Mouse (Mus musculus) MEL (cell line): ENCODE measurements at regions not wholly inside any gene's neighbourhood (a gene's known extent, or its start where the extent isn't known, plus 50 kb on each side); places are given as distances from the start of the nearest gene placed in this dataset.

ENCODE experiments used
- DNase-seq: peaks from one replicate; pipeline ENCODE4 v3.0.0; 2011; ENCODE audit warnings: low read depth, low spot score
- H3K27ac ChIP-seq: 2 replicates; pipeline ENCODE4 v1.5.1; 2012; ENCODE audit warnings: low read depth, mild to moderate bottlenecking, control low read depth, low read length, moderate library complexity; ENCODE audit not compliant: control insufficient read depth
- H3K27me3 ChIP-seq, 2 experiments: fragments of 150-350 bp in 1 of 2; sonication (generic) in 1 of 2; 2 replicates each; pipeline ENCODE4 v1.6.1; 2012; ENCODE audit warnings: low read length in 2 of 2, mild to moderate bottlenecking in 2 of 2, improper control_type of control experiment in 1 of 2, moderate library complexity in 1 of 2; ENCODE audit not compliant: insufficient read depth in 2 of 2, control insufficient read depth in 1 of 2
- H3K36me3 ChIP-seq, 2 experiments: 2 replicates each; pipeline ENCODE4 v1.6.1; 2012 to 2014; ENCODE audit warnings: low read length in 2 of 2, improper control_type of control experiment in 1 of 2, inconsistent platforms in 1 of 2, mild to moderate bottlenecking in 1 of 2; ENCODE audit not compliant: insufficient read depth in 2 of 2, control insufficient read depth in 1 of 2
- H3K4me1 ChIP-seq, 2 experiments: fragments of 150-350 bp in 1 of 2; sonication (generic) in 1 of 2; 2 replicates each; pipeline ENCODE4 v1.6.1; 2012; ENCODE audit warnings: low read length in 2 of 2, improper control_type of control experiment in 1 of 2, mild to moderate bottlenecking in 1 of 2; ENCODE audit not compliant: insufficient read depth in 2 of 2, control insufficient read depth in 1 of 2
- H3K4me3 ChIP-seq, 2 experiments: fragments of 150-350 bp in 1 of 2; sonication (generic) in 1 of 2; 2 replicates each; pipeline ENCODE4 v1.5.1; 2012; ENCODE audit warnings: low read depth in 2 of 2, low read length in 2 of 2, mild to moderate bottlenecking in 2 of 2, moderate library complexity in 2 of 2, control low read depth in 1 of 2, improper control_type of control experiment in 1 of 2; ENCODE audit not compliant: control insufficient read depth in 1 of 2, insufficient read depth in 1 of 2
- H3K79me2 ChIP-seq: 2 replicates; pipeline ENCODE4 v1.6.1; 2012; ENCODE audit warnings: mild to moderate bottlenecking, low read length, moderate library complexity; ENCODE audit not compliant: control insufficient read depth, poor library complexity, insufficient read depth
- H3K9ac ChIP-seq: 2 replicates; pipeline ENCODE4 v1.6.1; 2012; ENCODE audit warnings: low read depth, mild to moderate bottlenecking, control low read depth, low read length, moderate library complexity; ENCODE audit not compliant: control insufficient read depth, poor library complexity, severe bottlenecking
- H3K9me3 ChIP-seq: fragments of 150-350 bp; sonication (generic); replicated peaks from 2 replicates; pipeline ENCODE4 v1.6.1; 2012; ENCODE audit warnings: mild to moderate bottlenecking, low read length, improper control_type of control experiment, moderate library complexity; ENCODE audit not compliant: insufficient read depth
- CHD1 ChIP-seq: IDR thresholded peaks from 2 replicates; pipeline ENCODE4 v1.6.1; 2012; ENCODE audit warnings: low read depth, mild to moderate bottlenecking, inconsistent platforms, low read length, improper control_type of control experiment
- CTCF ChIP-seq, 3 experiments: IDR thresholded peaks in 2 of 3; conservative IDR thresholded peaks in 1 of 3; 2 replicates each; pipeline ENCODE4 v1.5.1; 2011 to 2012; ENCODE audit warnings: low read length in 3 of 3, low read depth in 2 of 3, mild to moderate bottlenecking in 2 of 3, improper control_type of control experiment in 1 of 3, inconsistent platforms in 1 of 3, mixed read lengths in 1 of 3, moderate library complexity in 1 of 3; ENCODE audit not compliant: control insufficient read depth in 1 of 3, insufficient read depth in 1 of 3, poor library complexity in 1 of 3, severe bottlenecking in 1 of 3
- EP300 ChIP-seq, 2 experiments: IDR thresholded peaks; 2 replicates each; pipeline ENCODE4 v1.6.1; 2011; ENCODE audit warnings: improper control_type of control experiment in 2 of 2, low read length in 2 of 2, low read depth in 1 of 2, mild to moderate bottlenecking in 1 of 2
- ETS1 ChIP-seq: IDR thresholded peaks from 2 replicates; pipeline ENCODE4 v1.6.1; 2012; ENCODE audit warnings: low read depth, mild to moderate bottlenecking, inconsistent platforms, low read length, improper control_type of control experiment, moderate library complexity
- GATA1 ChIP-seq: IDR thresholded peaks from 2 replicates; pipeline ENCODE4 v1.6.1; 2011; ENCODE audit warnings: low read depth, low read length, improper control_type of control experiment
- HCFC1 ChIP-seq: IDR thresholded peaks from 2 replicates; pipeline ENCODE4 v1.6.1; 2012; ENCODE audit warnings: low read depth, mild to moderate bottlenecking, inconsistent platforms, low read length, improper control_type of control experiment, moderate library complexity
- KAT2A ChIP-seq: conservative IDR thresholded peaks from 2 replicates; pipeline ENCODE4 v1.6.1; 2012; ENCODE audit warnings: low read depth, low read length, improper control_type of control experiment, inconsistent platforms
- MAFK ChIP-seq: IDR thresholded peaks from 2 replicates; pipeline ENCODE4 v1.6.1; 2011; ENCODE audit warnings: low read depth, mild to moderate bottlenecking, low read length, improper control_type of control experiment, borderline replicate concordance
- MAX ChIP-seq: IDR thresholded peaks from 2 replicates; pipeline ENCODE4 v1.6.1; 2011; ENCODE audit warnings: low read length, improper control_type of control experiment
- MXI1 ChIP-seq: IDR thresholded peaks from 2 replicates; pipeline ENCODE4 v1.6.1; 2011; ENCODE audit warnings: mild to moderate bottlenecking, low read depth, low read length, improper control_type of control experiment
- NELFE ChIP-seq: IDR thresholded peaks from 2 replicates; pipeline ENCODE4 v1.6.1; 2011; ENCODE audit warnings: low read depth, low read length, improper control_type of control experiment
- POLR2AphosphoS5 ChIP-seq: IDR thresholded peaks from 2 replicates; pipeline ENCODE4 v1.6.1; 2012; ENCODE audit warnings: low read depth, borderline replicate concordance, mild to moderate bottlenecking, inconsistent platforms, low read length, moderate library complexity, mixed read lengths
- RCOR1 ChIP-seq: IDR thresholded peaks from 2 replicates; pipeline ENCODE4 v1.6.1; 2012; ENCODE audit warnings: low read depth, mild to moderate bottlenecking, inconsistent platforms, low read length, improper control_type of control experiment
- SIN3A ChIP-seq: IDR thresholded peaks from 2 replicates; pipeline ENCODE4 v1.6.1; 2012; ENCODE audit warnings: low read length, improper control_type of control experiment, inconsistent platforms
- SMC3 ChIP-seq: IDR thresholded peaks from 2 replicates; pipeline ENCODE4 v1.6.1; 2011; ENCODE audit warnings: low read depth, low read length, improper control_type of control experiment
- TAL1 ChIP-seq: IDR thresholded peaks from 2 replicates; pipeline ENCODE4 v1.6.1; 2012; ENCODE audit warnings: mild to moderate bottlenecking, inconsistent platforms, low read length, moderate library complexity, mixed read lengths
- TBP ChIP-seq: IDR thresholded peaks from 2 replicates; pipeline ENCODE4 v1.8.0; 2011; ENCODE audit warnings: low read depth, low read length, improper control_type of control experiment
- USF2 ChIP-seq, 2 experiments: IDR thresholded peaks; 2 replicates each; pipeline ENCODE4 v1.6.1; 2011 to 2012; ENCODE audit warnings: improper control_type of control experiment in 2 of 2, low read length in 2 of 2, borderline replicate concordance in 1 of 2, inconsistent platforms in 1 of 2, low read depth in 1 of 2, mild to moderate bottlenecking in 1 of 2; ENCODE audit not compliant: insufficient read depth in 1 of 2
- ZKSCAN1 ChIP-seq: IDR thresholded peaks from 2 replicates; pipeline ENCODE4 v1.6.1; 2012; ENCODE audit warnings: low read depth, mild to moderate bottlenecking, inconsistent platforms, low read length, improper control_type of control experiment, moderate library complexity

GRCm38 (mm10) chr11:23131122-23131521 is 123.8 kb downstream of the Fam161a start:
- Histone ChIP-seq H3K27ac (no peak overlapping the region), H3K9me3 (no peaks in the 10 kb centered on the region), H3K36me3 (no peaks in the 10 kb centered on the region), H3K27me3 (peaks cover 0 to 2% of the 10 kb centered on the region in 2 experiments; a peak in 2 of 4 replicates), H3K4me3 (no peak overlapping the region), H3K9ac (no peak overlapping the region), H3K4me1 (no peaks in the 10 kb centered on the region), H3K79me2 (no peaks in the 10 kb centered on the region)
- peak; percentile 73 for DNase-seq
- TF ChIP-seq GATA1 (peak; percentile 27; the same call in 1 of the 2 replicates), RCOR1 (peak; percentile 51; the same call in 1 of the 2 replicates), POLR2AphosphoS5 (no peak), SIN3A (0 out of 2 replicates have a peak, but pooled peaks have one; percentile 7), MAFK (no peak)

GRCm38 (mm10) chr11:23131632-23132031 is 124.2 kb upstream of the Xpo1 start:
- H3K79me2 ChIP-seq = no peaks in the 10 kb centered on the region

GRCm38 (mm10) chr11:23140429-23141099 is 115.3 kb upstream of the Xpo1 start:
- Histone ChIP-seq H3K9me3 (no peaks in the 10 kb centered on the region), H3K27ac (no peak overlapping the region), H3K9ac (no peak overlapping the region), H3K79me2 (no peaks in the 10 kb centered on the region), H3K4me1 (no peaks in the 10 kb centered on the region), H3K36me3 (no peaks in the 10 kb centered on the region), H3K27me3 (peaks cover 2 to 6% of the 10 kb centered on the region in 2 experiments; a peak in 3 of 4 replicates), H3K4me3 (no peak overlapping the region)
- DNase-seq = no peak
- TF ChIP-seq TBP (no peak), KAT2A (no peak), CHD1 (no peak), ZKSCAN1 (no peak), USF2 (IDR thresholded peaks at IDR 0.05; ENCODE audit: borderline replicate concordance in 1 of 2, insufficient read depth in 1 of 2, low read depth in 1 of 2, low read length in 2 of 2) (no peak), SMC3 (no peak), NELFE (no peak), TAL1 (no peak), ETS1 (no peak), EP300 (IDR thresholded peaks at IDR 0.05; ENCODE audit: low read depth in 1 of 2, low read length in 2 of 2) (no peak)

More at GRCm38 (mm10) chr11:23131632-23132031, 124.2 kb upstream of the Xpo1 start:
- Histone ChIP-seq H3K36me3 (no peaks in the 10 kb centered on the region), H3K27ac (no peak overlapping the region), H3K27me3 (peaks cover 0 to 2% of the 10 kb centered on the region in 2 experiments; a peak in 2 of 4 replicates), H3K9me3 (no peaks in the 10 kb centered on the region), H3K4me1 (no peaks in the 10 kb centered on the region), H3K4me3 (no peak overlapping the region), H3K9ac (no peak overlapping the region)
- peak; percentile 72 for DNase-seq
- peak; percentile 42; the same call in 1 of the 2 replicates for TF ChIP-seq MAX
- TF ChIP-seq HCFC1 = 0 out of 2 replicates have a peak, but pooled peaks have one; percentile 25
- TF ChIP-seq MXI1 = 0 out of 2 replicates have a peak, but pooled peaks have one; percentile 34
- TF ChIP-seq CTCF (IDR thresholded peaks at IDR 0.05 in 2 of 3, conservative IDR thresholded peaks at IDR 0.05 in 1 of 3; ENCODE audit: control insufficient read depth in 1 of 3, insufficient read depth in 1 of 3, low read depth in 2 of 3, low read length in 3 of 3, poor library complexity in 1 of 3, severe bottlenecking in 1 of 3) = no peak
- 0 out of 2 replicates have a peak, but pooled peaks have one; percentile 56 for TF ChIP-seq SIN3A
